Mouse (Mus musculus) thymus, adult 2 months (tissue): ENCODE data around the gene Ugt2b34. TPM values are rescaled to one million over a fixed set of nuclear protein-coding genes. Genes with fewer than 3 reads are reported as not detected.
"Not testable (repeated sequence)": the region's sequence is repeated elsewhere in the genome, so short reads cannot be mapped to it uniquely, and the experiment has no call there.

ENCODE experiments used
- DNase-seq: peaks from one replicate; pipeline ENCODE4 v3.0.0; 2021
- H3K27ac ChIP-seq: fragments of 200-500 bp; 2 replicates; pipeline ENCODE4 v1.5.1; 2012; ENCODE audit warnings: low read length, control low read depth; ENCODE audit not compliant: control insufficient read depth, insufficient read depth
- H3K27me3 ChIP-seq: fragments of 200-500 bp; 2 replicates; pipeline ENCODE4 v1.6.1; 2012; ENCODE audit warnings: mild to moderate bottlenecking, low read length, moderate library complexity, mixed read lengths; ENCODE audit not compliant: control insufficient read depth, insufficient read depth
- H3K36me3 ChIP-seq: fragments of 200-500 bp; 2 replicates; pipeline ENCODE4 v1.6.1; 2012; ENCODE audit warnings: mild to moderate bottlenecking, low read length, moderate library complexity; ENCODE audit not compliant: control insufficient read depth, insufficient read depth
- H3K4me1 ChIP-seq: fragments of 200-500 bp; replicated peaks from 2 replicates; pipeline ENCODE4 v1.6.1; 2012; ENCODE audit warnings: low read length; ENCODE audit not compliant: control insufficient read depth, insufficient read depth
- H3K4me3 ChIP-seq: fragments of 200-500 bp; 2 replicates; pipeline ENCODE4 v1.5.1; 2012; ENCODE audit warnings: mild to moderate bottlenecking, low read length, control low read depth, moderate library complexity; ENCODE audit not compliant: control insufficient read depth, insufficient read depth
- CTCF ChIP-seq: fragments of 200-500 bp; IDR thresholded peaks from 2 replicates; pipeline ENCODE4 v1.5.1; 2012; ENCODE audit warnings: mild to moderate bottlenecking, control low read depth, low read length, moderate library complexity, borderline replicate concordance; ENCODE audit not compliant: control insufficient read depth, poor library complexity, insufficient read depth; ENCODE audit errors: extremely low read depth
- POLR2A ChIP-seq: fragments of 200-500 bp; IDR thresholded peaks from 2 replicates; pipeline ENCODE4 v1.6.1; 2012; ENCODE audit warnings: mild to moderate bottlenecking, low read length, control low read depth, moderate library complexity; ENCODE audit not compliant: control insufficient read depth, poor library complexity, insufficient read depth; ENCODE audit errors: extremely low read depth
- WGBS: fragments of 180-500 bp; shearing (Covaris S2); methylation state at CpG from one replicate; pipeline ENCODE4 v1.1.7; 2018; 5-methylcytosine and 5-hydroxymethylcytosine counted together
- polyA plus RNA-seq: library from polyadenylated mRNA; depleted of rRNA; stranded (reverse); fragments of >200 nt; gene quantifications from 2 replicates; pipeline ENCODE4 v1.2.3, GENCODE M21; 2012

Gene Ugt2b34
- polyA plus RNA-seq, 1 experiment: 0.09 TPM

- whole genome bisulfite sequencing: 73% methylated on average over 1 of the region's 1 CpGs
- Histone ChIP-seq H3K27me3 (no peaks in the 10 kb centered on the region), H3K4me3 (no peak overlapping the region), H3K4me1 (no peaks in the 10 kb centered on the region), H3K36me3 (no peaks in the 10 kb centered on the region), H3K27ac (no peak overlapping the region)
- TF ChIP-seq CTCF (no peak), POLR2A (no peak)
- no peak for DNase-seq
Measured at GRCm38 (mm10) chr5:86888420-86888819, 18.3 kb downstream of the Ugt2b34 start.

GRCm38 (mm10) chr5:86887081-86887480 is 19.7 kb downstream of the Ugt2b34 start:
- WGBS: 88% methylated on average over 1 of the region's 1 CpGs
- Histone ChIP-seq H3K27ac (no peak overlapping the region), H3K4me3 (no peak overlapping the region)

GRCm38 (mm10) chr5:86886620-86887019 is 20.1 kb downstream of the Ugt2b34 start:
- no peak for DNase-seq
- Histone ChIP-seq H3K4me1 (no peaks in the 10 kb centered on the region), H3K27ac (no peak overlapping the region), H3K27me3 (no peaks in the 10 kb centered on the region), H3K36me3 (no peaks in the 10 kb centered on the region), H3K4me3 (no peak overlapping the region)
- TF ChIP-seq POLR2A: no peak
- TF ChIP-seq CTCF: no peak
- WGBS: 48% methylated on average over 3 of the region's 3 CpGs

More at GRCm38 (mm10) chr5:86887081-86887480, 19.7 kb downstream of the Ugt2b34 start:
- H3K36me3 ChIP-seq: no peaks in the 10 kb centered on the region
- no peaks in the 10 kb centered on the region for H3K27me3 ChIP-seq
- no peaks in the 10 kb centered on the region for H3K4me1 ChIP-seq
- no peak for DNase-seq
- TF ChIP-seq CTCF (no peak), POLR2A (no peak)

GRCm38 (mm10) chr5:86871877-86872276 is 34.9 kb downstream of the Ugt2b34 start:
- Histone ChIP-seq H3K36me3 (no peaks in the 10 kb centered on the region), H3K27me3 (no peaks in the 10 kb centered on the region), H3K27ac (no peak overlapping the region), H3K4me1 (no peaks in the 10 kb centered on the region), H3K4me3 (no peak overlapping the region)
- no peak for TF ChIP-seq POLR2A
- TF ChIP-seq CTCF: no peak
- 65% methylated on average over 1 of the region's 1 CpGs for WGBS
- no peak for DNase-seq

GRCm38 (mm10) chr5:86858336-86858735 is 48.4 kb downstream of the Ugt2b34 start:
- DNase-seq: no peak
- no peak for TF ChIP-seq POLR2A
- TF ChIP-seq CTCF: no peak
- Histone ChIP-seq H3K4me3 (no peak overlapping the region), H3K4me1 (no peaks in the 10 kb centered on the region), H3K27ac (no peak overlapping the region), H3K36me3 (no peaks in the 10 kb centered on the region), H3K27me3 (no peaks in the 10 kb centered on the region)
- 64% methylated on average over 3 of the region's 3 CpGs for WGBS

- H3K4me1 ChIP-seq: no peaks in the 10 kb centered on the region
- DNase-seq: no peak
- no peaks in the 10 kb centered on the region for H3K27me3 ChIP-seq
- WGBS: 50% methylated on average over 1 of the region's 1 CpGs
- H3K36me3 ChIP-seq: no peaks in the 10 kb centered on the region
- no peak for TF ChIP-seq CTCF
- no peak for TF ChIP-seq POLR2A
- no peak overlapping the region for H3K4me3 ChIP-seq
- H3K27ac ChIP-seq: no peak overlapping the region
Measured at GRCm38 (mm10) chr5:86857682-86858081, 49.1 kb downstream of the Ugt2b34 start.

GRCm38 (mm10) chr5:86856505-86856904 is 50.2 kb downstream of the Ugt2b34 start:
- not testable (repeated sequence) for DNase-seq, H3K27ac ChIP-seq
- 91% methylated on average over 13 of the region's 13 CpGs for WGBS

GRCm38 (mm10) chr5:86851658-86852057 is 55.1 kb downstream of the Ugt2b34 start:
- Histone ChIP-seq H3K36me3 (no peaks in the 10 kb centered on the region), H3K4me3 (no peak overlapping the region), H3K27ac (no peak overlapping the region), H3K4me1 (no peaks in the 10 kb centered on the region), H3K27me3 (no peaks in the 10 kb centered on the region)
- DNase-seq: no peak
- TF ChIP-seq CTCF (no peak), POLR2A (no peak)
- WGBS: 78% methylated on average over 5 of the region's 5 CpGs

More at GRCm38 (mm10) chr5:86856505-86856904, 50.2 kb downstream of the Ugt2b34 start:
- not testable (repeated sequence) for H3K4me3 ChIP-seq, H3K27me3 ChIP-seq, H3K4me1 ChIP-seq, H3K36me3 ChIP-seq
